Mouse (Mus musculus): Measurements from ENCODE around the gene Myrfl.

Gene Myrfl

GRCm38 (mm10) chr10:116896336-116897177, at the start of gene Myrfl:
Gene Myrfl (minus strand): TSS chr10:116896919.
- no peak for DNase-seq (ENCODE audit: low read depth, low spot score)

- no peak for DNase-seq (ENCODE audit: low read depth, low spot score)
Measured at GRCm38 (mm10) chr10:116944940-116945339, 48.2 kb upstream of the Myrfl start.

GRCm38 (mm10) chr10:116944144-116944543, 47.4 kb upstream of the Myrfl start:
- DNase-seq (ENCODE audit: low read depth, low spot score), result peak; percentile 26

GRCm38 (mm10) chr10:116943025-116943424, 46.3 kb upstream of the Myrfl start:
- DNase-seq (ENCODE audit: low read depth, low spot score), result peak; percentile 78

GRCm38 (mm10) chr10:116935028-116935427, 38.3 kb upstream of the Myrfl start:
- peak; percentile 30 for DNase-seq (ENCODE audit: low read depth, low spot score)

- no peak for DNase-seq (ENCODE audit: low read depth, low spot score)
Measured at GRCm38 (mm10) chr10:116933794-116934193, 37.1 kb upstream of the Myrfl start.

- DNase-seq (ENCODE audit: low read depth, low spot score), result no peak
Measured at GRCm38 (mm10) chr10:116932418-116932817, 35.7 kb upstream of the Myrfl start.

GRCm38 (mm10) chr10:116931497-116932179, 34.9 kb upstream of the Myrfl start:
- peak; percentile 27 for DNase-seq (ENCODE audit: low read depth, low spot score)

- DNase-seq (ENCODE audit: low read depth, low spot score), result peak; percentile 38
Measured at GRCm38 (mm10) chr10:116930936-116931335, 34.2 kb upstream of the Myrfl start.

- peak; percentile 55 for DNase-seq (ENCODE audit: low read depth, low spot score)
Measured at GRCm38 (mm10) chr10:116930506-116930905, 33.8 kb upstream of the Myrfl start.

- no peak for DNase-seq (ENCODE audit: low read depth, low spot score)
Measured at GRCm38 (mm10) chr10:116928826-116929225, 32.1 kb upstream of the Myrfl start.

- DNase-seq (ENCODE audit: low read depth, low spot score), result no peak
Measured at GRCm38 (mm10) chr10:116926428-116927113, 29.9 kb upstream of the Myrfl start.

- peak; percentile 60 for DNase-seq (ENCODE audit: low read depth, low spot score)
Measured at GRCm38 (mm10) chr10:116923651-116924495, 27.2 kb upstream of the Myrfl start.

GRCm38 (mm10) chr10:116922161-116922560, 25.4 kb upstream of the Myrfl start:
- peak; percentile 27 for DNase-seq (ENCODE audit: low read depth, low spot score)

- DNase-seq (ENCODE audit: low read depth, low spot score), result no peak
Measured at GRCm38 (mm10) chr10:116921416-116921815, 24.7 kb upstream of the Myrfl start.

- DNase-seq (ENCODE audit: low read depth, low spot score), result peak; percentile 62
Measured at GRCm38 (mm10) chr10:116920641-116921040, 23.9 kb upstream of the Myrfl start.

- DNase-seq (ENCODE audit: low read depth, low spot score), result no peak
Measured at GRCm38 (mm10) chr10:116919368-116920317, 22.9 kb upstream of the Myrfl start.

- DNase-seq (ENCODE audit: low read depth, low spot score), result no peak
Measured at GRCm38 (mm10) chr10:116916581-116916980, 19.9 kb upstream of the Myrfl start.

GRCm38 (mm10) chr10:116915286-116915685, 18.6 kb upstream of the Myrfl start:
- DNase-seq (ENCODE audit: low read depth, low spot score), result no peak

- DNase-seq (ENCODE audit: low read depth, low spot score), result no peak
Measured at GRCm38 (mm10) chr10:116914586-116914985, 17.9 kb upstream of the Myrfl start.
